Mouse (Mus musculus) limb, embryonic 10.5 days (tissue): ENCODE results near the gene Mif. TPM values are rescaled to one million over a fixed set of nuclear protein-coding genes. Genes with fewer than 3 reads are reported as not detected.
"Not testable (repeated sequence)": the region's sequence is repeated elsewhere in the genome, so short reads cannot be mapped to it uniquely, and the experiment has no call there.

ENCODE experiments used
- DNase-seq: peaks from one replicate; pipeline ENCODE4 v3.0.0-alpha.2; 2017; ENCODE audit warnings: low spot score
- H3K27ac ChIP-seq: fragments of 300-500 bp; sonication (generic); 2 replicates; pipeline ENCODE4 v1.5.1; 2016; ENCODE audit warnings: mild to moderate bottlenecking
- H3K27me3 ChIP-seq: fragments of 300-500 bp; sonication (generic); 2 replicates; pipeline ENCODE4 v1.6.1; 2016; ENCODE audit warnings: low read depth, mild to moderate bottlenecking; ENCODE audit not compliant: poor library complexity, severe bottlenecking
- H3K36me3 ChIP-seq: fragments of 300-500 bp; sonication (generic); 2 replicates; pipeline ENCODE4 v1.6.1; 2016; ENCODE audit warnings: mild to moderate bottlenecking, moderate library complexity
- H3K4me1 ChIP-seq: fragments of 300-500 bp; sonication (generic); 2 replicates; pipeline ENCODE4 v1.6.1; 2016
- H3K4me3 ChIP-seq: fragments of 300-500 bp; sonication (generic); 2 replicates; pipeline ENCODE4 v1.5.1; 2016; ENCODE audit warnings: mild to moderate bottlenecking, moderate library complexity
- H3K9me3 ChIP-seq: fragments of 300-500 bp; sonication (generic); replicated peaks from 2 replicates; pipeline ENCODE4 v1.6.1; 2016; ENCODE audit warnings: mild to moderate bottlenecking
- WGBS: fragments of 180-500 bp; shearing (Covaris S2); methylation state at CpG from one replicate; pipeline ENCODE4 v1.1.7; 2016; 5-methylcytosine and 5-hydroxymethylcytosine counted together
- polyA plus RNA-seq: library from polyadenylated mRNA; unstranded; fragments of >200 nt; fragmentation: Nextera tagmentation; extraction: Ambion mirVana; gene quantifications from 2 replicates; pipeline ENCODE4 v1.2.1, GENCODE M21; 2016

The Mif gene
- polyA plus RNA-seq = 3,225 and 4,131 TPM in 2 replicates

- Histone ChIP-seq H3K4me1 (peaks cover 25% of the 10 kb centered on the region), H3K27ac (peak within 1 kb of the TSS; percentile 99), H3K4me3 (peak within 1 kb of the TSS; percentile 87), H3K36me3 (peaks cover 32% of the 10 kb centered on the region)
- under 1% methylated on average over 46 of the region's 46 CpGs for WGBS
- H3K27me3 ChIP-seq, H3K9me3 ChIP-seq: not testable (repeated sequence)
- DNase-seq = peak; percentile 95
These were observed at the start of gene Mif for GRCm38 (mm10) chr10:75859786-75860470. TSS of gene Mif (minus strand) at chr10:75860240.

- Histone ChIP-seq H3K27me3 (no peaks in the 10 kb centered on the region), H3K4me3 (no peak overlapping the region), H3K27ac (no peak overlapping the region), H3K4me1 (no peaks in the 10 kb centered on the region), H3K9me3 (no peaks in the 10 kb centered on the region), H3K36me3 (peaks cover 98% of the 10 kb centered on the region)
- 94% methylated on average over 4 of the region's 4 CpGs for whole genome bisulfite sequencing
- DNase-seq = no peak
These were observed 46.8 kb upstream of the Mif start for GRCm38 (mm10) chr10:75906882-75907281.

DNA sequence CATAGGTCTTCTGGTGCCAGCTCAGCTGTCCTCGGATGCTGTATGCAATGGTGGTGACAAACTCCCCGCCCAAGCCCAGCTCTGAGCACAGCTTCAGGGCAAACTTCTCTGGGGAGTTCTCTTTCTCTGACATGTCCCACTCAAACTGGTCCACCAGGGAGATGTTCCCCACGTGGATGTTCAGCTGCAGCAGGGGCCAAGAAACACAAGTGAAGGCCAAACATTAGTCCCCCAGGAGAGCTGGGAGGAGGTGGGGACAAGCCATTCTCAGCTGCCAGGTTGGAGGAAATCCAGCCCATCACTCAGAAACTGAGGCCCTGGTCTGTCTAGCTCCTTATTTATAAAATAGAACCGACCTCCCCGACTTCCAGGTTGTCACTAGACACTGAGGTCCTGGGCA, 44.4 kb upstream of the Mif start:
- H3K4me3 ChIP-seq = no peak overlapping the region
- peaks cover 97% of the 10 kb centered on the region for H3K36me3 ChIP-seq
- no peaks in the 10 kb centered on the region for H3K27me3 ChIP-seq
- WGBS = 94% methylated on average over 5 of the region's 5 CpGs
- H3K27ac ChIP-seq = no peak overlapping the region
- DNase-seq = no peak
- no peaks in the 10 kb centered on the region for H3K4me1 ChIP-seq
- no peaks in the 10 kb centered on the region for H3K9me3 ChIP-seq

GRCm38 (mm10) chr10:75898846-75899245, 38.8 kb upstream of the Mif start:
- peaks cover 98% of the 10 kb centered on the region for H3K36me3 ChIP-seq
- 81% methylated on average over 3 of the region's 3 CpGs for WGBS
- H3K9me3 ChIP-seq = no peaks in the 10 kb centered on the region
- DNase-seq = no peak
- no peak overlapping the region for H3K27ac ChIP-seq
- no peak overlapping the region for H3K4me3 ChIP-seq
- peaks cover 9% of the 10 kb centered on the region for H3K4me1 ChIP-seq
- no peaks in the 10 kb centered on the region for H3K27me3 ChIP-seq

DNA sequence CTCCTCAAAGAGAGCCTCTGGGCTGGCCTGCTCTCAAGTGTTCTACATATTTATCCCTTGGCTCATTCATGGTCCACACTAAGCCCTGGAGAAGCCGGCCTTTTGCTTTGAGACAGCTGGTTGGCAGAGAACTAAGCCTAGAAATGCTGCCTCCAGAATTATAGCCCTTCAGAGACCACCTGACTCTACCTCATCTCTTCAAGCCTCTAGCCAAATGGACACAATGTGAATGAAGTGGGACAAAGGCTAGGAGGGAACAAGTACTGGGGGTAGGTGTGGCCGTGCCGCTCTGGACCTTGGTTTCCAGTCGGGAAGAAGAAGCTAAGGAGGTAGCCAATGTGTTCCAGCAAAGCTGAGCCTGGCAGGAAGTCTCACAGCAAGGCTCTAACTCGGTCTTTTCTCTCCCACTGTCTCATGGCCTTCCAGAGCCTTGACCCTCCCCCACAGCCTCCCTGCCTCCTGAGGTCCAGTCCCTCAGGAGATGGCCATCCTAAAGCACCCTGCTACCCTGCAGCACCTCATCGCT, 38.1 kb upstream of the Mif start:
- Histone ChIP-seq H3K27ac (no peak overlapping the region), H3K9me3 (no peaks in the 10 kb centered on the region), H3K27me3 (no peaks in the 10 kb centered on the region), H3K4me3 (no peak overlapping the region), H3K4me1 (peaks cover 16% of the 10 kb centered on the region), H3K36me3 (peaks cover 95% of the 10 kb centered on the region)
- DNase-seq = no peak
- 81% methylated on average over 6 of the region's 6 CpGs for WGBS

DNA sequence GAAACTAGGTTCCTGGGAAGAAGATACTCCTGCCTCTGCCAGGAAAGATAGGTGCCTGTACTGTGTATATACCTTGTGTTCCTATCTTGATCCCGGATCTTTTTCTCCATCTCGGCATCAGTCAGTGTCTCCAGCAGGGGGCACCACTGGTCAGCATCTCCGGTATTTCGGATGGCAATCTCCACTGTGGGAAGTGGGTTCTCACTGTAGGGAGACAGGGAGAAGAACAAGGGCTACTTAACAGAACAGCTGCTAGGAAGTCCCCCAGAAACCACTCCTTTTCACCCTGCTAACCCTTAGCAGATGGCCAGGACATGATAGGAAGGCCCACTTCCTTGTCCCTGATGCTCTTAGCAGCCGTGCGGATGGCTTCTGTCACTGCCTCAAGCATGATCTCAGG, 37.3 kb upstream of the Mif start:
- 51% methylated on average over 6 of the region's 6 CpGs for WGBS
- Histone ChIP-seq H3K36me3 (peaks cover 87% of the 10 kb centered on the region), H3K4me3 (no peak overlapping the region), H3K27ac (no peak overlapping the region), H3K9me3 (no peaks in the 10 kb centered on the region), H3K4me1 (peaks cover 20% of the 10 kb centered on the region), H3K27me3 (no peaks in the 10 kb centered on the region)
- DNase-seq = peak; percentile 83

- Histone ChIP-seq H3K27me3 (no peaks in the 10 kb centered on the region), H3K9me3 (no peaks in the 10 kb centered on the region), H3K4me1 (peaks cover 20% of the 10 kb centered on the region), H3K36me3 (peaks cover 76% of the 10 kb centered on the region), H3K4me3 (no peak overlapping the region), H3K27ac (no peak overlapping the region)
- WGBS = 100% methylated on average over 1 of the region's 1 CpGs
- no peak for DNase-seq
These were observed 36.2 kb upstream of the Mif start for GRCm38 (mm10) chr10:75896208-75896607.

DNA sequence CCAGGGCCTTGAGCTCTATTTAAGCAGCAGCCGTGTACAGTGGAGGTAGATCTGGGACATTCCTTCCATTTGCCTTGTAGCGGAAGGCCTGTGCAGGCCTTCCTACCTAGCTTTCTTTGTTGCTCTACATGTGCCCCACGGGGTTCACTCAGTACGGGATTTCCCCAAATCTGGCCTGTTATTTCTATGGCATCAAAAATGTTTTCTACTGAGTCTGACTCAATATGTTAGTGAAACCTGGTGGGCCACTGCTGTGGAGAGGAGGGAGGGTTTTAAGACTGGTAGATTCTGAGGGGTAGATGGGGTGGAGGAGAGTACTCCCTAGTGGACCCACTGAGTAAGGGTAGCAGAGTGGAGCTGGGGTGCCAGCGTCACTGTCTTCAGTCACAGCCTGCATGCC, 35.7 kb upstream of the Mif start:
- WGBS = 96% methylated on average over 5 of the region's 5 CpGs
- no peak overlapping the region for H3K4me3 ChIP-seq
- H3K27me3 ChIP-seq = no peaks in the 10 kb centered on the region
- H3K4me1 ChIP-seq = peaks cover 20% of the 10 kb centered on the region
- no peaks in the 10 kb centered on the region for H3K9me3 ChIP-seq
- H3K36me3 ChIP-seq = peaks cover 71% of the 10 kb centered on the region
- DNase-seq = no peak
- no peak overlapping the region for H3K27ac ChIP-seq

GRCm38 (mm10) chr10:75894601-75895000, 34.6 kb upstream of the Mif start:
- Histone ChIP-seq H3K27ac (no peak overlapping the region), H3K27me3 (no peaks in the 10 kb centered on the region), H3K4me1 (peaks cover 24% of the 10 kb centered on the region), H3K9me3 (no peaks in the 10 kb centered on the region), H3K4me3 (no peak overlapping the region), H3K36me3 (peaks cover 60% of the 10 kb centered on the region)
- WGBS = 74% methylated on average over 6 of the region's 6 CpGs
- DNase-seq = no peak

DNA sequence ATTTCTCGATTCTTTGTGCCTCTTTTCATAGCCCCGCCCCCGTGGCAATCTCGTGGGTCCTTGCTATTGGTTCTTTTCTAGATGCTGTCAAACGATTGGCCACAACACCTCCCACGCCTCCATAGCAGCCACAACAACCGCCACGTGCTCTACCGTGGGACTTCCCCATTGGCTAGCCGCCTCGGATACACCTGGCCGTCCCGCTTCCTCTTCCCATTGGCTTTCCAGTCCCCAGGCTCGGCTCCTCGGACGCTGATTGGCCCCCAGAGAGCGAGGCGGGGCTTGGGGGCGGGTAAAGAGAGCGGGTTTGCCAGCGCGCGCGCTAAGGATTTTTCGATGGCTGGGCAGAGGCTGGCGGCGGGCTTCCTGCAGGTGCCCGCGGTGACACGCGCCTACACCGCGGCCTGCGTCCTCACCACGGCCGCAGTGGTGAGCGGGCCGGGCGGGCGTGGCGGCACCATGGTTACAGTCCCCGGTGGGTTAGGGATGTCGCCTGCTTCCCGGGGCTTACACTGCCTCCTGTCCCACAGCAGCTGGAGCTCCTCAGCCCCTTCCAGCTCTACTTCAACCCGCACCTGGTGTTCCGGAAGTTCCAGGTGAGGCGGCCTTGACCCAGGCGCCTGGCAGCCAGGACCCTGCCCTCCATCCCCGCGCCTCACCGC, 33.2 kb upstream of the Mif start, which contains the start of gene Derl3:
Gene Derl3 (plus strand): TSS at position 325 of the 662 bp plus-strand sequence.
- peak; percentile 93 for DNase-seq

DNA sequence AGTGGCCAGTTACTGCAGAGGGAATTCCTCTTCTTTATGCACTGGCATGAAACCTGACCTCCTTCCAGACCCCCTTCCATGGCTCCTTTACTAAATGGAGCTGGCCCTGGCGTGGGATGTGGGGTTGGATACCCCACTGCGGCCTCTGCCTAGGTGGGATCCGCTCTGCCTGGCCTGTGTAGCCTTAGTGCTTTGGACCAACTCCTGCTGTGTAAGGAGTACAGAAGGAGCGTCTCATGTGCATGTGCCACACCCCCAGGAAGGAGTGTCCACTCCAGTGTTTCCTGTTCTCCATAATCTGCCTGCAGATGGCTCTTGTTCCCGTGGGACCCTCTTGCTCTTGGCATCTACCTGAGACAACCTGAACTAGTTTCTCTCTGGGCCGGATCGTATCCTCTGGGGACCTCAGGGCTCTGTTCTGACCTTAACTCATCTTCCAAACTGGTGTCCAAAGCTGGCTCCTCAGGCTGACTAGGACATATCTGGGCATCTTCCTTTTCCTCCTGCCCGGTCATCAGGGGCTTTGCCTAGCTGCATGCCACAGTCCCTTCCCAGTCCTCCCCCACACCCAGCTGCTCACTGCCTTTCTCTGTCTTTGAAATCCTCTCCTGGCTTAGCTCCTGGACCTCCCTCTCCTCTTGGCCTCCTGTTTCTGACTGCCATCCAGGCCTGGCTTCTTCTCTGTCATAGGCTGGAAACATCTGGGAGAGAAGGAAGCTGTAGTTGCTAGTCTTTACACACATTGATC, 29.5 kb upstream of the Mif start:
- Histone ChIP-seq H3K9me3 (no peaks in the 10 kb centered on the region), H3K27me3 (no peaks in the 10 kb centered on the region), H3K4me1 (peaks cover 31% of the 10 kb centered on the region), H3K4me3 (no peak overlapping the region), H3K36me3 (peaks cover 11% of the 10 kb centered on the region), H3K27ac (0 out of 2 replicates have a peak overlapping the region, but pooled peaks have one; percentile 20)
- WGBS = 42% methylated on average over 8 of the region's 8 CpGs
- DNase-seq = no peak

More for the DNA sequence above, 33.2 kb upstream of the Mif start, which contains the start of gene Derl3:
- 1% methylated on average over 51 of the region's 51 CpGs for WGBS
- Histone ChIP-seq H3K9me3 (no peaks in the 10 kb centered on the region), H3K36me3 (peaks cover 47% of the 10 kb centered on the region), H3K4me3 (peak within 1 kb of the TSS; percentile 56), H3K27ac (peak within 1 kb of the TSS; percentile 83), H3K4me1 (peaks cover 33% of the 10 kb centered on the region), H3K27me3 (no peaks in the 10 kb centered on the region)

DNA sequence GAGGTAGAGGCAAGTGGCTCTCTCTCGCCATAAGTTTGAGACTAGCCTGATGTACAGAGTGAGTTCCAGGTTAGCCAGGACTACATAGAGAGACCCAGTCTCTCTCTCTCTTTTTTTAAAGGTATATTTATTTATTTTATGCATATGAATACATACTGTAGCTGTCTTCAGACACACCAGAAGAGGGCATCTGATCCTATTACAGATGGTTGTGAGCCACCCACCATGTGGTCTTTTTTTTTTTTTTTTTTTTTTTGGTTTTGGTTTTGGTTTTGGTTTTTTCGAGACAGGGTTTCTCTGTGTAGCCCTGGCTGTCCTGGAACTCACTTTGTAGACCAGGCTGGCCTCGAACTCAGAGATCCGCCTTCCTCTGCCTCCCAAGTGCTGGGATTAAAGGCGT, 27.5 kb upstream of the Mif start:
- DNase-seq, H3K27ac ChIP-seq, H3K9me3 ChIP-seq, H3K4me3 ChIP-seq, H3K27me3 ChIP-seq, H3K36me3 ChIP-seq: not testable (repeated sequence)
- H3K4me1 ChIP-seq = peaks cover 22% of the 10 kb centered on the region
- 94% methylated on average over 5 of the region's 5 CpGs for WGBS

- H3K27ac ChIP-seq = no peak overlapping the region
- WGBS = 95% methylated on average over 8 of the region's 8 CpGs
- no peaks in the 10 kb centered on the region for H3K9me3 ChIP-seq
These were observed 24.7 kb upstream of the Mif start for GRCm38 (mm10) chr10:75884742-75885141.

More at GRCm38 (mm10) chr10:75884742-75885141, 24.7 kb upstream of the Mif start:
- Histone ChIP-seq H3K4me1 (peaks cover 34% of the 10 kb centered on the region), H3K4me3 (no peak overlapping the region), H3K27me3 (no peaks in the 10 kb centered on the region), H3K36me3 (no peaks in the 10 kb centered on the region)
- no peak for DNase-seq
